Mouse (Mus musculus) embryo, embryonic 11.5 days (tissue): Measurements from ENCODE around the gene Osbp2.
A peak's percentile ranks its signal among the peaks of the same experiment; 100 is the strongest.

Source experiments
- DNase-seq: peaks from one replicate; pipeline ENCODE4 v3.0.0-alpha.2; 2012; ENCODE audit warnings: low read depth, low spot score

The Osbp2 gene

GRCm38 (mm10) chr11:3862661-3863453 lies 846 bp downstream of the Osbp2 start:
- no peak for DNase-seq

DNA sequence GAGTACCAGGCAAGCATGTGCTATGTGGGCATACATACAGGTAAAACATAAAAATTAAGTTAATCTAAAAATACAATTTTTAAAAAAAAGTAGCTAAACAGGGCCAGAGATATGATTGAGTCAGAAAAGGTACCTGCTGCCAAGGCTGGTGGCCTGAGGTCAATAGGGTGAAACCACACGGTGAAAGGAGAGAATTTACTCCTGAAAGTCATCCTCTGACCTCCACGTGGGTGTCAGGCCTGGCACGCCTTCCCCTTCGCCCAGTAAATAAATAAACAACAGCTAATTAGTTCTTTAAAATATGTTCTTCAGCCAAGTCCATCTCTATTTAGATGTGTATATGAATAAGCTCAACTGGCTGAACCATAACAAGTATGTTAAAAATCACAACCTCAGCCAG lies 3.3 kb downstream of the Osbp2 start:
- no peak for DNase-seq

GRCm38 (mm10) chr11:3859778-3860177 lies 3.9 kb downstream of the Osbp2 start:
- no peak for DNase-seq

GRCm38 (mm10) chr11:3857902-3858301 lies 5.8 kb downstream of the Osbp2 start:
- DNase-seq: no peak

DNA sequence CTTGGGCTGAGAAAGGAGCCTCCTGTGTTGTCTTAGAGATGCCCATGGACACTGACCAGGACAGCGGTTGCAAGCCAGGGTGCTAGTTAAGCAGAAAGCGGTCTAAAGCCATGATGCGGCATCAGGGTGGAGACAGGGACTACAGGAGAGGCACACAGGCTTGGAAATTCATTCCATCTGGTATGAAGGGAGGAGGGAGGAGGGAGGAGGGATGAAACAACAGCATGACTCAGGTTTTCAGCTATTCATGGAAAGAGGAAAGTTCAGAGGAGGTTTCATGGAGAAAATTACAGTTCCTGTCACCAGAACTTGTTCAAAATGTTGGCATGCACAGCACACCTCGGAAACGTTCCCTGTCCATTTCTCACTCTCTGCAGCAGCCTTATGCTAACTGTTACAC lies 7.9 kb downstream of the Osbp2 start:
- DNase-seq: no peak

DNA sequence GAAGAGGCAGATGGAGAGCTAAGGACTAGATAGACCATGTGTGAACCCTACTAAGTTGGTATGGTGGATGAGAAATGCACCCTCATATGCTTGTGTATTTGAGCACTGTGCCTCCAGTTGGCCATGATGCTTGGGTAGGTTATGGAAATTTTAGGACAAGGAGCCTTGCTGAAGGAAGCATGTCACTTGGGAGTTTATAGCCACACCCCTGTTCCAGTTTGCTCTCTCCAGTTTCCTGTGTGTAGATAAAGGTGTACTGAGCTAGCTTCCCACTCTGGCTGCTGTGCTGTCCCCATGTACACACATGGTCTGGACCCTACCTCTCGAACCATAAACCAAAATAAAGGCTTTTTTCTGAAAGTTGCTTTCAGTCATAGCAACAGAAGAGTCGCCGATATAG lies 9.5 kb downstream of the Osbp2 start:
- no peak for DNase-seq

DNA sequence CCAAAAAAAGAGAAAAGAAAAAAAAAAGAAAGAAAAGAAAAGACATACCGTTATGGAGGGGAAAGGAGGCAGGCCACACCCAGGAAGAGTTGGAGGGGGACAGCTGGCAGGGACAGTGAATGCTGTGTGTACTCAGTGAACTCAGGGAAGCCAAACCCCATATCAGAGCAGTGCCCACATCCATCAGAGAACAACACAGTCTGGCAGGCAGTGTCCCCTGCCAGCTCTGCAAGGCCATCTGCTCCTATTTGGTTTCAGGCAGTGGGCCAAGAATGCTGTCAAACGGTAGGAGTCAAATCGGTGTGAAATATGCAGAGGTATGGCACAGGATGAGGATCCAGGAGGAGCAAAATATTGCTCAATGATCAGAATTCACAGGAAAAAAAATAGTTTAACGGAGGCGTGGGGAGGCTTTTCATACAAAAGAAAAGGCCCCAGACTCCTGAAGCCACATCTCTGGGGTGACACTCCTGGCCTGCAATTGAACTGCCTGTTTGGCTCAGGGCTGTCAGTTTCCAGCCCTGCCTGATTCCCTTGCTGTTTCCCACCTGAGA lies 10.1 kb downstream of the Osbp2 start:
- no peak for DNase-seq

DNA sequence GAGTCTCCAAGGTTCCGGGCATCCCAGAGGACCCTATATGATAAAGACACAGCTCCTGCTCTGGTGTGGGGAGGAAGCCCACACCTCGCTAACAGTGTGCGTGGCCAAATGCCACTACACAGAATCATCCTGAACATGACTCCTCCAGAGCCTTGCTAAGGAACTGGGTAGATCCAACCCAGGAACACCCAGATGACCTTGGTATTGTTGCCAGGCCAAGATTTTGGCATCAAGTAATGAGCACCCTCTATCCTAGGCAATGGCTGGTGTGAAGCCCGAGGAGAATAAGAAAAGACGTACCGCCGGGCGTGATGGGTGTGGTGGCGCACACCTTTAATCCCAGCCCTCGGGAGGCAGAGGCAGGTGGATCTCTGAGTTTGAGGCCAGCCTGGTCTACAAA lies 10.7 kb downstream of the Osbp2 start:
- DNase-seq: no peak

DNA sequence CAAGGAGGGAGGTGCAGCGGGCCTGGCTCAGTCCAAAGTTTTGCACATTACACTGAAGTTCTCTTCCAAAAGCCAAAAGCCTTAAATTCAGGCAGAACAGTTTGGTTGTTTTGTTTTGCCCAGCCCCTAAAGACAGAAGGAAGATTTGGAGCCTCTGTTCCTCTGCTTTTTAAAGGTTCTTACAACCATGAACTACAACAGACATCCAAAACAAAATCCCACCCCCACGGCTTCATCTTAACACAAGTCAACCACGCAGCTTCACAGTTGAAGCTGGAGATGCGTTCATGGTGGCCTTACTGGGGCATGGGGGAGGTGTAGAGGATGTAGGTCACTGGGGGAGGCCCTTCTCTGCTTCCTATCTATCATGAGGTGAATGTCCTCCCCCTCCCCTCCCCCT lies 11.8 kb downstream of the Osbp2 start:
- DNase-seq: no peak

GRCm38 (mm10) chr11:3850746-3851277 lies 12.9 kb downstream of the Osbp2 start:
- DNase-seq: no peak

- DNase-seq: no peak
Measured at GRCm38 (mm10) chr11:3850315-3850614, 13.4 kb downstream of the Osbp2 start.

DNA sequence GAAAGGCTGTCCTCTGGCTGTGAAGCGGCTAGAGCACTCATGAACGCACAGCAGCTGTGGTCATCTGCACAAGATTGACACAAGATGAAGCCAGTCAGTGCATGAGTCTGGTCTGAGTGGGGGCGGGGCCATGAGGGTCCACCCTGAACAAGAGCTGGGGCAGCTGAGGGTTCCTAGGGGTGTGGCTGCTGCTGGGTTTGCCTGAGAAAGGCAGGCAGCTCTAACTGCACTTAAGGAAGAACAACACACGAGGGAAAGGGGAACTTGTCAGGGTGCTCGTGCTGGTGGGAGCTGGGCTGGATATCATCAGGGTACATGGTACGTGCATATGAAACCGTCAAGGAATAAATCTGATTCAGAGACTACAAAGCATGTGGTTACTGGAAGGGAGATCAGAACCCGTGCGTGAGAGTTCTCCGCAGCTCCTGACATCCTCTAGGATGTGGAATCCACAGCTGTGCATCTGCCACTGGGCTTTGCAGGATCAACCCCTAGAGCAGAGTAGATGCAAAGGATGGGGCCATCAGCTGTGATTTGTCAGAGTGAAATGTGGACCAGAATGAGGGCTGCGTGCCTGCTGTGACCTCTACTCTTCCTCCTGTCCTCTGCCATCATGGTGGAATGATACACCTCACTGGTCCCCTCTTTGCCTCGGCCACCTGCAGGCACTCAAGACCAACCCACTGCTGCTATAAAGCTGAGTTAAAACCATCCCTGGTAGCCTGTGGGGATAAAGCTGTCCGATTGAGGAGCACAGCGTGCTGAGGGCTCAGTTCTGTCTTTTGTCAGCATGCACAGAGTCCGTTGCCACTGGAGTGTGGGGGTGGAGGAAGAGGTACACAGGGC lies 14.0 kb downstream of the Osbp2 start:
- DNase-seq: no peak

DNA sequence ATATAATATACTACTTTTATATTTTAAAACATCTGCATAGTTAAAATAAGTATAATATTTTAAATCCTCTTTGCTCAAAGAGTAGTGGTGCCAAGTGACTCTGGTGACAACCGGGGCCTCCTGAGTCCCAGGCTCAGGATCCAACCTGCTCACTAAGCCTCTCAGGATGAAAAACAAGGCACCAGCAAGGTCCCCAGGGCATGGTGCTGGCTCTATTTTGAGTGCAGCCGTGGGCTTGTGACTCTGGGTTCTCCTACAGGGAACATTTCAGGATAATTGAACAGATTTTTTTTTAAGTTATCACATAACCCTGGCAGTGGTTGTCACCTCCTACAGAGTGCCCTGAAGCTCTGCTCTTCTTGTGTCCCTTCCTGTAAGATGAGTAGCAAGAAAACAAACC lies 17.4 kb downstream of the Osbp2 start:
- DNase-seq: no peak

DNA sequence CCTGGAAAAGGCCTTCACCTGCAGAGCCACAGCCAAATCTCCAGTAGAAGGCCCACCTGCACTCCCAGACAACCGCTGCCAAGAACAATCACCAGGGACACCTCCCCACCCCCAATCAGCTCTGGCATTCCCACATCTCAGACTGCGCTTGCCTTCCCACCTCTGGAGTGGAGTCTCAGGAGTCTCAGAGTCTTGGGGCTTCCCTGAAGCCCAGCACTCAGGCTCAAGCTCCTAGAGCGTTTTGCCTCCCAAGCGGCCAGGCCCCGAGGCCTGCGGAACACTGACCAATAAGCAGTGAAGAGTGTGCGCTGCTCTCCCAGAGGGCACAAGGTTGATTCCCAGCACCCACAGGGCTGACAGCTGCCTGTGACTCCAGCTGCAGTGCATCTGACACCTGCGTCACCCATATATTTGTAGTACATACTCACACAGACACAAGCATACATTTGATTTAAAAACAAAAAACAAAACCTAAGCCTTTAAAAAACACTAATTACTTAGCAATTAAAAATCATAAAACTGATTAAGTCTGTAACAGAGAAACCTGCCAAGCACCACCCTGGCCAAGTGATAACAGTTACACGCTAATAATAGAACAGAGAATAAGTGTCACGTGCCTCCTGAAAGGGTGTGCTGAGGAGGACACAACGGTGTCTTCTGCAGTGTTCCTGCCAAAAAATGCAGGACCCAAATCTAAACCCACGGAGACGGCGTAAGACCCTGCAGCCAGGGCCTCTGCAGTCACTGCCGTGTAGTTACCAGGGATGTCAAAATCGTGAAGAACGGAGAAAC lies 19.6 kb downstream of the Osbp2 start:
- no peak for DNase-seq

- DNase-seq: no peak
Measured at GRCm38 (mm10) chr11:3835271-3835670, 28.4 kb downstream of the Osbp2 start.

GRCm38 (mm10) chr11:3834421-3835098 lies 29.1 kb downstream of the Osbp2 start:
- peak; percentile 8 for DNase-seq

GRCm38 (mm10) chr11:3833544-3834420 lies 29.9 kb downstream of the Osbp2 start:
- DNase-seq: no peak

DNA sequence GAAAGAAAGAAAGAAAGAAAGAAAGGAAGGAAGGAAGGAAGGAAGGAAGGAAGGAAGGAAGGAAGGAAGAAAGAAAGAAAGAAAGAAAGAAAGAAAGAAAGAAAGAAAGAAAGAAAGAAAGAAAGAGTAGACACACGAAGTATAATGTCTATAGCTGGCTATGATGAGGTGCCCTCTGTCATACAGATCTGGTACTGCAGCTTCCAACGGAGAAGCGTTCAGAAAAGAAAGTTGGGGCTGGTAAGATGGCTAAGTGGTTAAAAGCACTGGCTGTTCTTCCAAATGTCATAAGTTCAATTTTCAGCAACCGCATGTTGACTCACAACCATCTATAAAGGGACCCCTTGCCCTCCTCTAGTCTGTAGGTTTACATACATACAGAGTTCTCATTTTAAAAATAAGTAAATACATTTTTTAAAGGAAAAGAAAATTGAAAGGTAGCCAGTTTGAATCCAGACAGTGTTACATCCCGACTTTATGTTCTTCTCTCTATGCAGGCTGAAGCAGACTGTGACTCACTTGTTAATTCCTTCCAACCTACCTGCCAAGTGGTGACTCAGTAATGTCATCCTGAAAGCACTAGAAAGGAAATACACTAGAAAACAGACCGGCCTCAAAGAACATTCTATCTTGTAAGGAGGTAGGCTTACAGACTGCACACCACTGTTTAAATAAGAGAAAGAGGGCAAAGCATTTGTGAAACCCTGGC lies 31.4 kb downstream of the Osbp2 start:
- no peak for DNase-seq

DNA sequence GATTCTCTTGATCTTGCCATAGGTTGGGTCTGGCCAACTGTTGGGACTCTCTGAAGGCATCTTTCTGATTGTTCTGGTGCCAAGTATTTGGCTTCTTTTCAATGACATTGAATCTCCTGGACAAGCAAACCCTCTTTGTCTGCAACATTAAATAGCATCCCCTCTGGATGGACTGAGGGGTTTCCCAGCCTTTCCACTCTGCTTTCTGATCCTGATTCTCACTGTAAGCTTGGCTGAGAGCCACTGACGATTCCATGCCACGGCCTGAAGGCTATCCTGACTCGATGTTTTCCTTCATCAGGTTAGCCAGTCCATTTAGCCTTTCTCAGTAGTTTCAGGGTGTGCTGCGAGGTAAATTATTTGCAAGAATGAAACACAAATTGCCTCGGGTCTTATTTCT lies 34.0 kb downstream of the Osbp2 start:
- no peak for DNase-seq

- DNase-seq: no peak
Measured at GRCm38 (mm10) chr11:3824138-3824537, 39.6 kb downstream of the Osbp2 start.
